Mouse (Mus musculus): ENCODE data around the gene Fam186b.

The Fam186b gene

DNA sequence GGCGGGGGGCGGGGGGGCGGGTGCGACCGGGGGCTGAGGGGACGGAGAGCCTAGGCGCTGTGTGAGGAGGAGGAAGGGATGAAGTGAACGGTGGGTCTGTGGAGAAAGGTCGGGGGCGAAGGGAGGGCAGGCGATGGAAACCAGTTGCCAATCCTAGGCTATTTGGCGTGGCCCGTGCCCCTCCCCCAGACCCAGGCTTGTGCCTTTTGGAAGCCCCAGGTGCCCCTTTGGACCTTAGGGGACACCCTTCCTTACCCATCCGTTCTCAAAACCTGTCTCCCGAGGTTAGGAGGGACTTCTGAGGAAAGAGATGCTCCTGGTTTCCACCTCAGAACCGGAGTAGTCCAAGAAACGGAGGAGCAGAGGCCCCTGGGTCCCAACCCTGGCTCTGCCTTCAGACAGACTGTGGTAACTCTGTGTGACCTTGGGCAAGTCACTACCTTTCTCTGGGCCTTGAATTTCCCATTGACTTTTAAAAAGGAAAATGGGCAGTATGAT is at the start of gene Fam186b:
Fam186b (minus strand) TSS at position 405 of the 498 bp plus-strand sequence.
- no peak for DNase-seq (ENCODE audit: low read depth, low spot score)

GRCm38 (mm10) chr15:99344961-99345360 is 49.3 kb upstream of the Fam186b start:
- DNase-seq (ENCODE audit: low read depth, low spot score) = no peak

- DNase-seq (ENCODE audit: low read depth, low spot score) = no peak
These were observed 48.6 kb upstream of the Fam186b start for GRCm38 (mm10) chr15:99344148-99344870.

DNA sequence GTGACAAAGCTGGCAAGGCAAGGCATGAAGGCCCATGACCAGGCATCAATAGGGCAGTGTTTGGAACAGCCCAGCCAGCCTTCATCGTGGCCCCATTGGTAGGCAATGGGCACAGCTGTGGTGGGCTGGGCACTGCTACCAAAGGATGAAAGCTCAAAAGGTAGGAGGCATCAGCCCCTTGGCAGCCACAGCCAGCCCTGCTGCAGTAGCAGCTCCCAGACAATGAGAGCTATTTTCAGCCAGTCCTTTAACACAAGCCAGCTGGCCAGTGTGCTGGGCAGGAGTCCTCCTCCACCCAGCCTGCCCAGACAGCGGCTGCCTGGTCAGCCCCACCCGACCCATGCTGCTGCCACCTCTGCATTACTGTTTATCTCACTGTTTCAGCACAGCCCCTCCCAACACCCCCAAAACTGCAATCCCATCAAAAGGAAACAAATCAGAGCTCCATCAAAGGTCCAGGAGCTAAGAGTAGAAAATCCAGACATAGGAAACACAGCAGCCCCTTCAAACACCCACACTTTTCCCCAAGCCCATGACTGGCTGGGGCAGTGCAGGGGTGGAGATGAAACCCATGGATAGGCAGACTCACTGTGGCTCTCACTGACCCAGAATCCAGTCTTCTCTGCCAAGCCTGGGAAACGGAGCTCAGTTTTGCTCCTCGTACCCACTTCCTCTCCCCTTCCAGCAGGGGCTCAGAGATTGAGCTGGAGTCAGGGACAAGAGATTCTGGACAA is 47.9 kb upstream of the Fam186b start:
- peak; percentile 78 for DNase-seq (ENCODE audit: low read depth, low spot score)

GRCm38 (mm10) chr15:99342194-99342981 is 46.7 kb upstream of the Fam186b start:
- DNase-seq (ENCODE audit: low read depth, low spot score) = no peak

GRCm38 (mm10) chr15:99341102-99341501 is 45.4 kb upstream of the Fam186b start:
- no peak for DNase-seq (ENCODE audit: low read depth, low spot score)

DNA sequence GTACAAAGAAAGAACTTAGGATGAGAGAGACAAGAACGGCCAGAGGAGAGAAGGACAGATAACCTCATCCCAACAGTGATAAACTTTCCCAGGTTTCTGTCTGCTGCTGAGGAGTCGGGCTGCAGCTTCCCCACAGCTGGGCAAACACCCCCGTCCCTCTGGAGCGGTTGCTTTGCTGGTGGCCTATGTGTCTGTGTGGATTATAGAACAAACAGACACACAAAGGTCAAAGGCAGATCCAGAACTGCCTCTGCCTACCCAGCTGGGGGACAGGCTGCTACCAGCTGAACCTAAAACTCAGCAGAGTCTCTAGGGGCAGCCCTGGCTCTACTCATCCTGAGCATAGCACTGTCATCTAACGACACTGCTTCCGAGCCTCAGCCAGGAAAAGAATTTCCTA is 44.0 kb upstream of the Fam186b start:
- DNase-seq (ENCODE audit: low read depth, low spot score) = no peak

DNA sequence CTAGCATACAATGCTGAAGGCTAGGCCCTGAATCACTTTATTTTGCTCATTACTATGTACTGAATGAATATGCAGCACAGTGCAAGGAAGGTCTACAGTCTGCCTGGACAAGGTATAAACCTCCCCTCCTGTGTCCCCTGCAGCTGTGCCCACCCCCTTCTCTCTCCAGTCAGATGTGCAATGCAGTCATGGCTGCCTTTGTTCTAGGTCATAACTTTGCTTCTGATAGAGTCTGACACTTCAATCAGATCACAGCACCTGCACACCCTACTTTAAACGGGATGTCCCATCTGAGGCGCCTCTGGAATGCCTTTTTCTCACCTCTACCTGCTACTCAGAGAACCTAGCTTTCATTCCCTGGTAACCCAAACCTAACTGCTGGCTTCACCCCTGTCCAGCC is 43.2 kb upstream of the Fam186b start:
- DNase-seq (ENCODE audit: low read depth, low spot score) = no peak

DNA sequence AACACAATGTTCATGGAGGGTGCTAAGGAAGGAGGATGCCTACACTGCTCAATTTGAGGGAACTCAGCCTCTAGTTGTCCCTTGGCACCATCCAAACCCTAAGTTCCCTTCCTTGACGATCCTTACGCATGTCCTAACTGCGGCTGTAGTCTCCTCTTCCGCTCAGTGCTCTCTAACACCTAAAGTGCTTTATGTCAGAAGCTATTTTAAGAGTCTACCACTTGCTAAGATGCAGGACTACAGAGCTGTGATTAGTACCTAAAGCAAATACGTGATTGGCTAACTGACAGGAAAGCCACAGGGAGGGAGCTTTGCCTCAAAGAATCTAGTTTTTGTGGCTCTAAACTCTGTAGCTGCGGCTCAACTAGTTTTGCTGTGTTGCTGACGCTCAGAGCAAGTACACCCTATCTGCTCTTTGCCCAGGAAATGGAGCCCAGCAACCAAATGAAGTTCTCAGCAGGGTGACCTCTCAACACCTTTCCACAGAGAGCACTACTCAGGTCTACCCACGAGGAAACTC is 40.2 kb upstream of the Fam186b start:
- no peak for DNase-seq (ENCODE audit: low read depth, low spot score)

DNA sequence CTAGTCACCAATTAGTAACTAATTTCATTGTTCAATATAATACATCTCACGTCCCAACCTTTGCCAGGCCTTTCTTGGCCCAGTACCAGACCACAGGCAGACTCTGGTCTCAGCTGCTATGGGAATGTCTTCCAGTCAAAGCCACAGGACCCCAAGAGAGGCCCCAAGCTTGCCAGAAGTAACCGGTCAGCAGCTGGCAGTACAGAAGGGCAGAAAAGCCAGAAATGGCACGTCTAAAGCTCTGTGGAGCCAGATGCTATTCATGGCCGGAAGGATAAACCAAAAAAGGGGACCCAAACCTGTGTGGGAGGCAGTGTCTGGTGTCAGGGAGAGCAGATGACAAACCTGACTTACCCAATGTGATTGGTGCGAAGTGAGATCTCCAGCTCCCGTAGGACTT is 38.8 kb upstream of the Fam186b start:
- DNase-seq (ENCODE audit: low read depth, low spot score) = no peak

GRCm38 (mm10) chr15:99333676-99334065 is 38.0 kb upstream of the Fam186b start:
- DNase-seq (ENCODE audit: low read depth, low spot score) = no peak

- DNase-seq (ENCODE audit: low read depth, low spot score) = peak; percentile 55
These were observed 37.4 kb upstream of the Fam186b start for GRCm38 (mm10) chr15:99332921-99333675.

DNA sequence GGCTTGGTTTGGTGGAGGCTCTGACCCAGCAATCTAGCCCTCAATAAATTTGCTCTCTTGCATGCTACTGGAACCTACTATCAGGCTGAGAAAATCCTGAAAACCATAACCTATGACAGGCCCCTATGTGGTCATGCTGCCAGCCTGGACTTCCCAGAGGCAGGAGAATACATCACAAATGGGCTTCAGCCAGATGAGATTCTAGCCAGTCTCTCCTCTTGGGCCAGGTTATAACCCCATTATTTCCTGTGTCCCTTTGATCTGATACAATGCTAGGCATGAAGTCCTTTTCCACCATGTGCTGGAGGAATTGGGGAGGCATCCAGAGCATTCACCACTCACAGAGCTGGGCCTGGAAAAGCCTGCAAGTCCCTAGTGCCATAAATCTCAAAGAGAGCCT is 36.4 kb upstream of the Fam186b start:
- DNase-seq (ENCODE audit: low read depth, low spot score) = no peak

- no peak for DNase-seq (ENCODE audit: low read depth, low spot score)
These were observed 35.7 kb upstream of the Fam186b start for GRCm38 (mm10) chr15:99331341-99331740.

GRCm38 (mm10) chr15:99330324-99330723 is 34.6 kb upstream of the Fam186b start:
- no peak for DNase-seq (ENCODE audit: low read depth, low spot score)

DNA sequence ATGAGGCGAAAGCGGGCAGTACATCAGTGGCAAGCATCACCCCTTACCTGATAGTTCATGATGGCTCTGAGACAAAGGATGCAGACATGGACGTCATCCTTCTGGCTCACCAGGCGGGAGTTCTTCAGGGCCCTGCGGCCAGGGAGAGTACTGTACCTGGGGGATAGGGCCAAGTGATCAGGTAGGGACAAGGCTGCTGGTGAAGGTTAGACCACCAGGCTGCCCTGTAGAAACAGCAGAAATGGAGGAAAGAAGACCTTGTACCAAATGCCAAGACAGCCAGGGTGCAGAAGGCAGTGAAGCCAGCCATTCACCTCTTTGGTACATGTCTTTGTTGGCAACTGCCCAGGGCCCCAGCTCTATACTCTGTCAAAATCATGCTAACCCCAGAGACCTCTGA is 32.3 kb upstream of the Fam186b start:
- no peak for DNase-seq (ENCODE audit: low read depth, low spot score)

DNA sequence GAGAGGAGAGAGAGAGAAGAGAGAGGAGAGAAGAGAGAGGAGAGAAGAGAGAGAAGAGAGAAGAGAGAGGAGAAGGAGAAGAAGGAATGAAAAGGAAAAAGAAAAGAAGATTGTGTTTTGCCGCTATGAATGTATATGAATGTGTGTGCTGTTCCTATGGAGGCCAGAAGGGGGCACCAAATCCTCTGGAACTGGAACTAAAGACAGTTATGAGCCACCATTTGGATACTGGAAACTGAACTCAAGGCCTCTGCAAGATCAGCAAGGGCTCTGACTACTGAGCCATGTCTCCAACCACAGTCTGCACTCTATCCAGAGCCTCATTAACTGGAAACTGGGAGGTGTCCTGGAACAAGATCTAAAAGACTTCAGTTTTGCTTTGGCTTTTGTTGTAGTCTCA is 31.3 kb upstream of the Fam186b start:
- no peak for DNase-seq (ENCODE audit: low read depth, low spot score)

GRCm38 (mm10) chr15:99326407-99326806 is 30.7 kb upstream of the Fam186b start:
- DNase-seq (ENCODE audit: low read depth, low spot score) = no peak

DNA sequence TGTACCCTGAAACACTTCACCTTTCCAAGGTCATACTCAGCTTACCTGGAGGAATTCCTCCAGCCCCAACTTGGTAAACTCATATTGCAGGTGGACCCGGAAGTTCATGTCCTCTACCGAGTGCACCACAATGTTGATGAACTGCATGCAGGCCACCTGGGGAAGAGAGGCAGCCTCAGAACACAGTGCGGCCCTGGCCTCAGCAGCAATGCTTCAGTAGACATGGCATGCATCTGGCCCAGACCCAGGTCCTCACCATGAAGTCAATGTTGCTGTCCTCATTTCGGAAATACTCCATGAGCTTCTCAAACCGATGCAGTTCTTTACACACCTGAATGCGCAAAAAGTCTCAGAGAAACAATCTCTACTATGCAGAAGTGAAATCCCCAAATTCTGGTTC is 29.9 kb upstream of the Fam186b start:
- DNase-seq (ENCODE audit: low read depth, low spot score) = no peak

- DNase-seq (ENCODE audit: low read depth, low spot score) = no peak
These were observed 28.5 kb upstream of the Fam186b start for GRCm38 (mm10) chr15:99324151-99324550.

- DNase-seq (ENCODE audit: low read depth, low spot score) = no peak
These were observed 25.3 kb upstream of the Fam186b start for GRCm38 (mm10) chr15:99320978-99321377.

Data from telencephalon, adult 2 months (tissue).